Mouse (Mus musculus) brown adipose tissue, adult 24 weeks (tissue): ENCODE results near the gene Klhdc9. TPM values are rescaled to one million over a fixed set of nuclear protein-coding genes. Genes with fewer than 3 reads are reported as not detected.
"Not testable (repeated sequence)": the region's sequence is repeated elsewhere in the genome, so short reads cannot be mapped to it uniquely, and the experiment has no call there.

ENCODE experiments used
- H3K27ac ChIP-seq: fragments of 200-500 bp; replicated peaks from 2 replicates; pipeline ENCODE4 v1.5.1; 2012; ENCODE audit warnings: low read depth, mild to moderate bottlenecking, low read length
- H3K4me1 ChIP-seq: fragments of 200-500 bp; 2 replicates; pipeline ENCODE4 v1.6.1; 2012; ENCODE audit warnings: low read length, mixed read lengths; ENCODE audit not compliant: control insufficient read depth, insufficient read depth, insufficient read length
- H3K4me3 ChIP-seq: fragments of 200-500 bp; 2 replicates; pipeline ENCODE4 v1.5.1; 2012; ENCODE audit warnings: low read depth, mild to moderate bottlenecking, low read length, moderate library complexity; ENCODE audit not compliant: insufficient read depth
- polyA plus RNA-seq: library from polyadenylated mRNA; stranded (reverse); fragments of >200 nt; gene quantifications from 2 replicates; pipeline ENCODE4 v1.2.4, GENCODE M21; 2012; ENCODE audit not compliant: missing spikeins, insufficient read depth, insufficient read length

The Klhdc9 gene
- polyA plus RNA-seq, 1 experiment = not detected

DNA sequence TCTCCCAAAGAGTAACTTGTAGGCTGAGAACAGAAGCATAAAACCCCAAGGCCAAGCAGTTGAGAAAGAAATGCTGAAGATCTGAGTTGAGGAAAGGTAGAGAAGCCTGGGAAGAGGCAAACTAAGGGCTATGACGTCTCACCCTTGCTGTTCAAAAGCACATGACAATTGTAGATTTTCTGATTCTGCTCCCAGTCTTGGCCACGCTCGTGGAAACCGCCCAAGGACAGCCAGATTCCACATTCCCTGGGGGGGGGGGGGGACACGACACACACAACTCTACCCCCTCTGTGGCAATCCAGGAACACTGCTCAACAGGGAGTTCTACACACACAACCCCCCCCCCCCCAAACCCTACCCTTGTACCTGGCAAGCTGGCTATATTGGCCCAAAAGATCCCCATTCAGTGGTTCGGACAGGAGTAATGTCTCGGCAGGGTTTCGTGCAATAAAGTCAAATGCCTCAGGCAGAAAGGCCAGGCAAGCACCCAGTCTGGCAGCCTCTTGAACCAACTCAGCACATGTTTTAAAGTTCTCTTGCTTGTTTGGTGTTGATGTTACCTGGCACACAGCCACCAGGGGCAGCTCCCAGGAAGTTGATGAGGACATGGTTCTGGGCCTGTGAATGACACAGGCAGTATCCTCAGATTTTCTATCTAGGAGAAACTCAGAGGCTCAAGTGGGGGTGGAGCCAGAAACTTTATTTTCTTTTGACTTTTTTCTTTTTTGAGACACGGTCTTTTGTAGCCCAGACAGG is 16.5 kb downstream of the Klhdc9 start:
- Histone ChIP-seq H3K4me3 (peak overlapping the region; percentile 79; the same call in 1 of the 2 replicates), H3K4me1 (peaks cover 5% of the 10 kb centered on the region; the same call in 1 of the 2 replicates), H3K27ac (peak overlapping the region; percentile 38; the same call in 1 of the 2 replicates)

DNA sequence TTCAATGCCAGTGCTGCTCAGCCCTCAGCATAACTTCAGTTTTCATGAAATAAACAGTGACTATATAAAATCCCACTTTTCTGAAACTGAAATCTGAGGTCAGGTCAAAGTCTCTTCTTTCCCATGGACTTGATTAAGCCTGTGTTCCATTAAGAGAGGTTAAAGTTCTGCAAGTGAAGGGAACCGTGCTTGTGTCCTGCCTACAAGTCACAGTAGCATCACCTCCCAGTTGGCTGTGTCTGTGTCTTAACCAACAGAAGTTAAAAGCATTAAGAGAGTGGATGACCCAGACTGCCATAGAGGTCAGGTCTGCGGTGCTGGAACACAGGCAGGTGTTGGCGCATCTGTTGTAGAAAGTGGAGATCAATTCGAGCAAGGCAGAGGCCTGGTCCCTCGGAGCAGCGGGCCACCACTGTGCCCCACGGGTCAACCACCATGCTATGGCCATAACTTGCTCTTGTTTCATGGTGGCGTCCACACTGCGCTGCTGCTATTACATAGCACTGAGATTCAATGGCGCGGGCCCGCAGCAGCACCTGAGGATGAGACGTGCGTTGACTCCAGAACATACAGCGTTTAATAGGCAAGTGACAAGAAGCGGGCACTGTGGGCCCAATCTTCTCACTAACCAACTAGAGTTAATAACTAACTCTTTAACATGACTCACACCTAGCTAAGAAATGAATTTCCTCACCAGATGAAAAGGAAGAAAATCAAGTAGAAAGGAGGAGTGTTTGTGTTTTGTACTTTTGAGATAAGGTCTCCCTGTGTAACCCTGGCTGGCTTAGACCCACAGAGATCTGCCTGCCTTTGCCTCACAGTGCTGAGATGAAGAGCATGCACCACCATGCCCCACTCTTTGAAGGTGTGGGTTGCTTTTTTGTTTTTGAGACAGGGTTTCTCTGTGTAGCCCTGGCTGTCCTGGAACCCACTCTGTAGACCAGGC is 18.1 kb downstream of the Klhdc9 start:
- no peak overlapping the region for H3K4me3 ChIP-seq
- H3K4me1 ChIP-seq = no peaks in the 10 kb centered on the region; the same call in 1 of the 2 replicates
- H3K27ac ChIP-seq = no peak overlapping the region

DNA sequence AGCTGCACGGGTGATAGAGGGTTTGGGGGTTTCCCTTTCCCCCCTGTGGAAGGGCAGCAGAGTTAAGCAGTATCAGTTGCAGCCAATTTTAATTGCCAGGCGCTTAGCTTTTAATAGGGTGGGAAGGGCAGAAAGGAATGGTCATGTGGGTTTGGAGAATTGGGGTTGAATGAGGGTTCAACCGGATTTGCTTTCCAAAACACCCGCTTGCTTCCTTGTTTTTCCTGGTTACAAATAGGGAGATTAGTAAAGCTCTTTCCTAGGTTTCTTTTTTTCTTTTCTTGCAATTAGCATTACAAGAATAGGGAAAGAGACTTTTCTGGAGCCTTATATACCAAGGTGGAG is 30.4 kb downstream of the Klhdc9 start:
- H3K4me3 ChIP-seq = peak overlapping the region; percentile 87
- H3K27ac ChIP-seq = peak overlapping the region; percentile 69
- H3K4me1 ChIP-seq = no peaks in the 10 kb centered on the region; the same call in 1 of the 2 replicates

DNA sequence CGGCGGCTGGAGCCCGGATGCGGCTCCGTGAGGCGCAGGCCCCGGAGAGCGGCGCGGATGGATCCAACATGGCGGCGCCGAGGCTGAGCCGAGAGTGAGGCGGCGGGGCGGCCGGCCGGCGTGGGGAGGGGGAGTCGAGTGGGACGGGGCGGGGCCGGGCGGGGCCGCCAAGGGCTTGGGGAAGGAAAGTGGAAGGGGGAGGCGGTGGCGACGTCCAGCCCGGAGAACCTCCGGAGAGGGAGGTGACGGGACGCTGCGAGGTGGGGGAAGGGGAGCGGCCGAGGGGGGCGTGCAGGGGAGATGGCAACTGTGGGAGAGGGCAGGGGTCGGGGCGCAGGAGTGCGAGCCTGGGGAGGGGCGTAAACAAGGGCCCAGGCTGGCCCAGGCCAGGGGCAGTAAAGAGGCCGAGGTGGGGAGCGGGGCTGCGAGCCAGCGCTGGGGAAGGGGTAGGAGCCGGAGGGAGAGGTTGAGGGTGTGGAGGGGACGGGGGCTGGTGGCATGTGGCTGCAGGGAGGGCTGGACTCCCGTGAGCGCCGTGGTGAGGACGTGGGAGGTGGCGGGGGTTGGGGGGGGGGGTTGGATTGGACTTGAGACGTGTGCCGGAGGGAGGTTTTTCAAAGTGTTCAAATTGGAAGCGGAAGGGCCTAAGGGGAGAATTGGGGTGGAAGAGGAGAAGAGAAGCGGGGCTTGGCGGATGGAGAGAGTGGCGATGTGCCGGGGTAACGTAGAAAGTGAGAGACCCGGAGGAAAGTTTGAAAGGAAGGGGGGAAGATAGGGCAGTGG is 31.0 kb downstream of the Klhdc9 start:
- Histone ChIP-seq H3K4me3 (peak overlapping the region; percentile 87), H3K4me1 (no peaks in the 10 kb centered on the region; the same call in 1 of the 2 replicates), H3K27ac (peak overlapping the region; percentile 98)

DNA sequence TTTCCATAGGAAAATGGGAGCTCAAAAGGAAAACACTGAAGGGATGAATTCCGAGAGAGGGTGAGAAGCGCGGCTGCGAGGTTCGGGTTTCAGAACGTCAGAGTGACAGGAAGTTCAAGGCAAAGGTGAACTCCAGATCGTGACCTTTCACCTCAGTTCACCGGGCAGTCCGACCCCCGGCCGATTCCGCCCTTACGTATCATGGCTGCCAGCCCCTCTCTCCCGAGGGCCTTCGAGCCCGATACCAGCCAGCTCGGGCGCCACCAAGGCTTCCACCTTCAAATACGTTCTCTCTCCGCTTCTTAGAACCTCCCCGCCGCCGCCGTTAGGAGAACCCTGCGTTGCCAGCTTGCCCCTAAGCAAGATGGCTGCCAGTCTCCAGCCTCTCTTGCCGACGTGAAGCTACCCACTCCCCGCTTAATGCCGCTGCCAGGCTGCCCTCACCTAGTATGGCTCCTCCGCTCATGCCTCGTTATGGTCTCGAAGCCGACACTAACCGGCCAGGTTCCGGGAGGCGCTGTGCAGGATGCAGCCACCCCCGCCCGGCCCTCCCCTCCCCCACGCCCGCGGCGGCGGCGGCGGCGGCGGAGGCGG is 31.7 kb downstream of the Klhdc9 start, which contains the start of gene Dedd:
Dedd (plus strand) TSS at position 307 of the 594 bp plus-strand sequence.
- no peaks in the 10 kb centered on the region; the same call in 1 of the 2 replicates for H3K4me1 ChIP-seq
- H3K4me3 ChIP-seq = peak within 1 kb of the TSS; percentile 87
- peak within 1 kb of the TSS; percentile 98 for H3K27ac ChIP-seq

DNA sequence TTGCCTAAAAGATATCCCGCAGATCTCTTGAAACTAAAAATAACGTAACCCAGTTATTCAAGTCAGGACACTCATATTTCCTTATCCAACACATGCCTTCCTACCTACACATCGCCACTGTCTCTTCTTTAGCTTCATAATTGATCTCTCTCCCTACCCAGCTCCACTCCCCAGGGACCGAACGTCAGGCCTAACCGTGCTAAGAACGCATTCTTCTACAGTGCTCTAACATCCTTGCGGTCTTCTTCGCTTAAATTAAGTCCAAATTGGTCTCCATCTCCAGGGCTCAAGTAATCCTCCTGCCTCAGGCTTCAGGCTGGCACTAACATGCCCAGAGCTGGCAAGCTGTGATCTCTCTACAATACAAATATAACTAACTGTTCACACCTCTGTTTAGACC is 32.4 kb downstream of the Klhdc9 start:
- peak overlapping the region; percentile 98 for H3K27ac ChIP-seq

DNA sequence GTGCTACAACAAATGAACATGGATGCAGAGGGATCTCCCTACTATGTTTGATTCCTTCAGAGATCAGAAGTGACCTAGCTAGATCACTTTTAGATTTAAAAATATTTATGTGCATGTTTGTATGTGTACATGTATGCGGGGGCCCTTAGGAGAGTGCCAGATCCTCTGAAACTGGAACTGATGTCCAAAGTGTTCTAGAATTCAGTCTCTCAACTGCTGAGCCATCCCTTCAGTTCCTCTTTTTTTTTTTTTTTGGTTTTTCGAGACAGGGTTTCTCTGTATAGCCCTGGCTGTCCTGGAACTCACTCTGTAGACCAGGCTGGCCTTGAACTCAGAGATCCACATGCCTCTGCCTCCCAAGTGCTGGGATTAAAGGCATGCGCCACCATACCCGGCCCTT is 34.0 kb downstream of the Klhdc9 start:
- H3K27ac ChIP-seq, H3K4me3 ChIP-seq, H3K4me1 ChIP-seq: not testable (repeated sequence)

More for the DNA sequence above, 32.4 kb downstream of the Klhdc9 start:
- Histone ChIP-seq H3K4me1 (no peaks in the 10 kb centered on the region; the same call in 1 of the 2 replicates), H3K4me3 (peak overlapping the region; percentile 87)

DNA sequence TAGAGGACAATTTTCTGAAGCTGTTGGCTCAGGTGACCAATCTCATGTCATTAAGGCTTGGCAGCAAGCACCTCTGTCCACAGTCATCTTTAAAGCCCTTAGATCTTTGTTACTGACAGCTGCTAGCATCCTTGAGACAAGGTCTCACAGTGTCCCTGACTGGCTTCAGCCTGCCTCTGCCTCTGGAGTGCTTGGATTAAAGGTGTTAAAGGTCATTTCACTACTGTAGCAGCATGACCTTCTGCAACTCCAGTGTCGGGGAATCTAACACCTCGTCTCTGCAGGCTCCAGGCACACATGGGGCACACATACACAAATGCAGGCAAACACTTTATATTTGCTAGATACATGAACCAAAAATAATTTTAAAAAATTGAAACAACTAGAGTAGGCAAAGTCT is 35.0 kb downstream of the Klhdc9 start:
- H3K4me3 ChIP-seq = no peak overlapping the region
- H3K27ac ChIP-seq = no peak overlapping the region
- no peaks in the 10 kb centered on the region; the same call in 1 of the 2 replicates for H3K4me1 ChIP-seq

DNA sequence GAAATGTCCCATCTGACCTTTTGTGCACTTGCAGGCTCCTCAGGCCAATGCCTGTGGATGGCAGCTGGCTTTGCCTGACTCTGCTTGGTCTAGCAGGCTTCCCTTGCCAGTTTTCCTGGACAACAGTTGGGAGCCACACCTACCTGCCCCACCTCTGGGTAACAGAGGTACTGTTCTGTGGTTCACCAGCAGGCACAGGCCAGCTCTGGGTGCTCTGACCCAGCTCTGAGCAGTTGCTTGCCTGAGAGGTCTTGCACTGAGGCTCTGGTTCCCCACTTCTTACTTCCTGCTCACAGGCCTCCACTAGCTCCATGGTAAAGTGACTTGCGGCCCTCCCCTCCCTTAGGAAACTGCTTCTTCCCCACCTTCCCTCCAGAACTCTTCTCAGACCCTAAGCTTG is 38.6 kb downstream of the Klhdc9 start:
- Histone ChIP-seq H3K4me3 (no peak overlapping the region), H3K4me1 (no peaks in the 10 kb centered on the region), H3K27ac (no peak overlapping the region)

DNA sequence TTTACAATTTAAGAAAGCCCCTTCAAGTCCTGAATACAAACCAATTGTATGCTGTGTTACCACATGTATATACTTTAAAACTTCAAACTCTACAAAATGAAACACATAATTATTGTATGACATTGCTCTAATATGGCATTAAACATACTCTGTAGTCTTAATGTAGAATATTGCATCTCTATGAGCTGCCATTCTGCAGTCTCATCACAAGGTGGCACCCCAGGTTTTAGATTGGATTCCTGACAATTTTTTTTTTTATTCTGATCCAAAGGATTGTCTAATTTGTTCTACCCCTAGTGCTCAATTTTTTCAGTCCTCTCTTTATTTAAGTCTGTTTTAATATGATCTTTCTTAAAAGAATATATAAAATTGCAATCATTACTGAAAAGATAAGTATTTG is 39.2 kb downstream of the Klhdc9 start:
- Histone ChIP-seq H3K4me1 (no peaks in the 10 kb centered on the region), H3K27ac (no peak overlapping the region), H3K4me3 (no peak overlapping the region)

DNA sequence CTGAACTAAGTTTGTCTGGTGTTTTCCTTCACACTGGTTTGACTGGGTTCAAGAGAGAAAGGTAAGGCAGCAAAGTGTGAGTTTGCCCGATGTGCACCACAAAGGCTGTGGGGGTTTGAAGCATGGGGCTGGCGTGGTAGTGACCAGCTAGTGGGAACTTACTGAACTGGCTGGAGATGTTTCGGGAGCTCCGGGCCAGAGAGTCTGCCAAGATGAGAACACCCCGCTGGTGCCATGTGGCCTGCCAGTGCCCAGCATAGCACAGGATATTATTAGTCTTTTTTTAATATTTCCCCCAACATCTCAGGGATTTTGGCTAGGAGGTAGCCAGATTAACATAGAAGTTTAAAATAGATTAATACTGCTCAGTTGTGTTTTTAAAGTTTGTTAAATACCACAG is 40.4 kb downstream of the Klhdc9 start:
- no peaks in the 10 kb centered on the region for H3K4me1 ChIP-seq
- no peak overlapping the region for H3K27ac ChIP-seq
- H3K4me3 ChIP-seq = no peak overlapping the region

DNA sequence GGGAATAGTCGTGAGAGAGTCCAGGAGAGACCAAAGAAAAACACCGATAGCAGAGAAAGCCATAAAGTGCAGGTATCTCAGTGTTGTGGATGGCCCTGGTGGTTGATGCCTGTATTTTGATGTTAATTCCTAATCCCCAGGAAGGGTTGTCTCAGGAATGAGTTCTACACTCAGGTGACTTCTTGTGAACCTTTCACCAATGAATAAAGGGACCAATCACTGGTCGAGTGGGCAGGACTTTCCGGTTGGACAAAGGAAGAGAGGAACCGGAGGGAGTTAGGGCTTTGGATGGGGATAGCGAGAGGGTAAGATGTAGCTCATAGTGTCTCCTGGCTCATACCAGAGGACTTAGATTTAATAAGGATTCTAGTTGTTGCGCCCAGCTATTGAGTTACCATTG is 40.9 kb downstream of the Klhdc9 start:
- Histone ChIP-seq H3K4me3 (no peak overlapping the region), H3K4me1 (no peaks in the 10 kb centered on the region), H3K27ac (no peak overlapping the region)

DNA sequence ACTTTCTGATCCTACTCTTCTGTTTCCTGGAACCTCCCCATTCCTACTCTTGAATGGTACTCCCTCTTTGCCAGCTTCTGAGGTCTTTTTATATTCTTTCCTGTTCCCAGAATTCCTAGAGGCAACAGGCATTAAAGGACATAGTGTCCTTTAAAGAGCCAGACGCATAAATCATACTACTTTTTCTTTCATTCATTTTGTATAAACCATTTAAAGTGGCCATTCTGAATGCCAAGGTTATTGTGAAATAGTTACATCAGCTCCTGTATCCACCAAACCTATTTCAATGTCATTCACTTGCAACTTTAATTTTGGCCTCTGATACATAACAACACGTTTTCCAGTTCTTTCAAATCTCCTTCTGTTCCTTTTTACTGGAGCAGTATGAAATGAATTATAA is 51.3 kb downstream of the Klhdc9 start:
- no peak overlapping the region for H3K4me3 ChIP-seq
- H3K27ac ChIP-seq = no peak overlapping the region
- H3K4me1 ChIP-seq = no peaks in the 10 kb centered on the region
